Mouse (Mus musculus) heart, adult 11 months (tissue): ENCODE measurements around the gene Rbm43.

Source experiments
- DNase-seq: peaks from one replicate; pipeline ENCODE4 v3.0.0; 2022

The Rbm43 gene

DNA sequence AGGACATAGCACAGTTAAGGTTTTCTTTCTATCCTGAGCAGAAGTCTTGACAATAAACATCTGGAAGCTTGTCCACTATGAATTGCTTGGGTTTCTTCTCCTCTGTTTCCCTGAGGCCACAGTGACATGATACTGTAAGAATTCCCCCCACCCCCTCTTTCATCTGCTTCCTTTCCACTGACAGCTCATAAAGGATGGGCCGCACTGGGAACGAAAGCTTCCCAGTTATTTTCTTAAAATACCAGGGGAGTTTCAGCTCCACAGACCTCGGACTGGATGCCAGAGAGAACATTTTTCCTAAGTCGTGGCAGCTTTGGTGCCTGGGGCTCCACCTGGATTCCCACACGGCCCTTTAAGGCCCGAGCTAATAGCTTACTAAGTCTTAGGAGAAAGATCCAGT is 22.2 kb downstream of the Rbm43 start:
- DNase-seq = peak; percentile 77

DNA sequence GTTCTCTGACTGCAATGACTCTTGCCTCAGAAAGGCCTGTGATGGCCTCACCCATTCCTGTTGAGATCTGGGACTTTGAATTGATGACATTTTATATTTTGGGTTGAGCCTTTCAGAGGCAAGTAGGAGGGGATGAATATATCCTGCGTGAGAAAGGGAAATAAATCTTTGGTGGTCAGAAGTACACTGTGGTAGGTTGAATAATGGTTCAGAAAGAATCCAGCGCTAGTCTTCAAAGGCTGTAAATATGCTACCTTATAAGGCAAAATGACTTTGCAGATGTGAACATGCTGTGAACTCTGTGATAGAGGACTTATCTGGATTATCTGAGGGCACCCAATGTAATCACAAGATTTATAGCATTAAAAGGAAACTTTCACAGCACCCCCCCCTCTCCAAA is 23.1 kb downstream of the Rbm43 start:
- peak; percentile 11 for DNase-seq

- peak; percentile 30 for DNase-seq
Measured at GRCm38 (mm10) chr2:51907538-51908110, 27.3 kb downstream of the Rbm43 start.

DNA sequence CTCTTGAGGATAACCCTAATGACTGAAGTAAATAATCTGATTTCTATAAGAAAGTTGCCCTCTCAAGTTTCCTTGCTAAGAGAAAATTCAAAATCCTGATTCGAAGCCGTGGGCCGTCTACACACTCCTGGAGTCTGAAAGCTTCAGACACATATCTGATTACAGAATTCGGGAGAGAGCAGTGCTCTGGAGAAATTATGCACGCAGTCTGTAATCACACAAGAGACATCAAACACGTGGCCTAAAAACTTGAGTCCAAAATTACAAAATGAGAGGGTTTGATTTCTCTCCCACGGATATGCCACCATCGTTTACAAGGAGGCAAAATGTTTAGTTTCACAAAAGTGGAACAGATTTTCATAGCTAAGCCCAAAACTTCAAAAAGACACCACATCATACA is 29.3 kb downstream of the Rbm43 start:
- no peak for DNase-seq

- peak; percentile 14 for DNase-seq
Measured at GRCm38 (mm10) chr2:51892411-51892901, 42.5 kb downstream of the Rbm43 start.

- peak; percentile 63 for DNase-seq
Measured at GRCm38 (mm10) chr2:51890961-51891360, 44.0 kb downstream of the Rbm43 start.

DNA sequence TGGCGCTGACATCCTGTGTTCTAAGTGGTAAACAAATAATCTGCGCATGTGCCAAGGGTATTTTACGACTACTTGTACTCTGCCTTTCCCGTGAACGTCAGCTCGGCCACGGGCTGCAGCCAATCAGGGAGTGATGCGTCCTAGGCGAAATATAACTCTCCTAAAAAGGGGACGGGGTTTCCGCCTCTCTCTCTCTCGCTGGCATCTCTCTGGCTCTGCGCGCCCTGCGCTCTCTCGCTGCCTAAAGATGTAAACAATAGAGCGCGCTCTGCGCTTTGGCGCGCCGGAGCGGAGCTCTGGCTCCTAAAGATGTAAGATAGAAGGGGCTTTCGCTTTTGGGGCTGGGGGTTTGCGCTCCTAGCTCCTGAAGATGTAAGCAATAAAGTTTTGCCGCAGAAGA is 44.8 kb downstream of the Rbm43 start:
- peak; percentile 93 for DNase-seq

- DNase-seq = no peak
Measured at GRCm38 (mm10) chr2:51880143-51880542, 54.8 kb downstream of the Rbm43 start.
